Comparison of ENCODE assay signal across 19 mouse cellular contexts in genomic region chr13:15498338-15498737, GRCm38 (mm10). TPM values are rescaled to one million over a fixed set of nuclear protein-coding genes. Genes with fewer than 3 reads are reported as not detected.
"Had no signal": no experiment of that assay in that cellular context is flagged by ENCODE, and none has a peak within 500 bp of the region (broad histone marks: within the 10 kb centered on the region; RNA-seq: fewer than 3 reads in every experiment).

No protein-coding gene starts in this region.

- ATAC-seq: intestine, embryonic 16.5 days; lung, postnatal 0 days; midbrain, embryonic 15.5 days had no signal

- H3K9ac ChIP-seq: kidney, embryonic 15.5 days; limb, embryonic 12.5 days; liver, embryonic 15.5 days; midbrain, embryonic 15.5 days; neural tube, embryonic 13.5 days; stomach, embryonic 15.5 days had no signal

- H3K9me3 ChIP-seq: kidney, embryonic 15.5 days; limb, embryonic 12.5 days; liver, embryonic 15.5 days; midbrain, embryonic 15.5 days; neural tube, embryonic 13.5 days; stomach, embryonic 15.5 days had no signal

- H3K36me3 ChIP-seq: liver, embryonic 15.5 days; midbrain, embryonic 15.5 days; neural tube, embryonic 13.5 days; stomach, embryonic 15.5 days had no signal

- H3K27ac ChIP-seq: kidney, embryonic 15.5 days; limb, embryonic 12.5 days; liver, embryonic 15.5 days; macrophage; midbrain, embryonic 15.5 days; neural tube, embryonic 13.5 days; stomach, embryonic 15.5 days had no signal

- DNase-seq: kidney, adult 2 months; kidney, postnatal 14 days; layer of hippocampus, adult 9-11 months; layer of hippocampus, postnatal 36 days; lung, adult 2 months; right cerebral cortex, postnatal 14 days; thymus, adult 2 months; thymus, postnatal 25 days had no signal

- H3K4me1 ChIP-seq: kidney, embryonic 15.5 days; liver, embryonic 15.5 days; midbrain, embryonic 15.5 days; neural tube, embryonic 13.5 days; stomach, embryonic 15.5 days had no signal

- H3K4me2 ChIP-seq: kidney, embryonic 15.5 days; limb, embryonic 12.5 days; liver, embryonic 15.5 days; midbrain, embryonic 11.5 days; midbrain, embryonic 15.5 days; neural tube, embryonic 13.5 days; stomach, embryonic 15.5 days had no signal

- H3K27me3 ChIP-seq: kidney, embryonic 15.5 days; limb, embryonic 12.5 days; liver, embryonic 15.5 days; midbrain, embryonic 15.5 days; neural tube, embryonic 13.5 days; stomach, embryonic 15.5 days had no signal

- H3K4me3 ChIP-seq: kidney, embryonic 15.5 days; limb, embryonic 12.5 days; liver, embryonic 15.5 days; midbrain, embryonic 15.5 days; neural tube, embryonic 13.5 days; stomach, embryonic 15.5 days had no signal

RNA-seq across cellular contexts. Expression of gene Gli3, which starts 35.3 kb away (rescaled TPM):
- total RNA-seq: monocyte, adult 5-6 weeks had no signal
- polyA plus RNA-seq: macrophage had no signal
